In the genomic region with DNA sequence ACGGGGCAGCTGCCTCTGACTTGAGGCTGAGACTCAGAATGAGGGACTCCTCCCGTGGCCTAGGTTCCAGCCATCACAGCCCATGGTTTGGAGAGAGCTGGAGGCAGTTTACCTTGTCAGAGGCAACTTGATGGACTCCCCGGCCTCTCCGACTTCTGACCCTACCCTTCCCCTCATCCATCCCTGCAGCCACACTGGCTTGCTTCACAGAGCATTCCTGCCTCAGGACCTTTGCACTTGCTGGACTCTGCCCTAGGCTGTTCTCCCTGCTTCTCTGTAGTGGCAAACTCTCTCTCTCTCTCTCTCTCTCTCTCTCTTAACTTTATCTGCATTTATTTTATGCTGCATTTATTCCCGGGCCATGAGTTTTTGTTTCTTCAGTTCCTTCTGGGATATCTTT, we compare ENCODE assay signal across 21 mouse cellular contexts. TPM values are rescaled to one million over a fixed set of nuclear protein-coding genes. Genes with fewer than 3 reads are reported as not detected.
DNase-seq lines count a peak whose midpoint lies in the region; ATAC-seq and TF ChIP-seq lines count a peak whose summit lies in the region.
"Had no signal": no experiment of that assay in that cellular context is flagged by ENCODE, and none has a peak within 500 bp of the region (broad histone marks: within the 10 kb centered on the region; RNA-seq: fewer than 3 reads in every experiment).

No protein-coding gene starts in this region.

- H3K27ac ChIP-seq in kidney, adult 2 months (ENCODE audit: insufficient read depth, low read depth, low read length), result peak overlapping the region; percentile 8; the same call in 1 of the 2 replicates
- H3K27ac ChIP-seq in kidney, embryonic 15.5 days, result no peak overlapping the region
- H3K27ac ChIP-seq in small intestine, adult 2 months (ENCODE audit: insufficient read depth, low read depth, low read length), result peak overlapping the region; percentile 6; the same call in 1 of the 2 replicates
- H3K27ac ChIP-seq: embryonic facial prominence, embryonic 12.5 days; embryonic facial prominence, embryonic 15.5 days; gastrocnemius, adult 2 months; hindbrain, embryonic 12.5 days had no signal

- H3K9ac ChIP-seq in kidney, embryonic 15.5 days, result no peak overlapping the region
- H3K9ac ChIP-seq: embryonic facial prominence, embryonic 12.5 days; embryonic facial prominence, embryonic 15.5 days; forebrain, postnatal 0 days; hindbrain, embryonic 12.5 days had no signal

- no peak overlapping the region for H3K4me3 ChIP-seq in kidney, adult 2 months (ENCODE audit: insufficient read depth, low read depth, low read length)
- no peak overlapping the region for H3K4me3 ChIP-seq in kidney, embryonic 15.5 days (replicated peaks)
- H3K4me3 ChIP-seq in small intestine, adult 2 months (ENCODE audit: low read depth, low read length), result no peak overlapping the region
- H3K4me3 ChIP-seq: embryonic facial prominence, embryonic 12.5 days; embryonic facial prominence, embryonic 15.5 days; gastrocnemius, adult 2 months; hindbrain, embryonic 12.5 days had no signal

- no peaks in the 10 kb centered on the region for H3K27me3 ChIP-seq in kidney, adult 2 months (replicated peaks; ENCODE audit: control insufficient read depth, insufficient read depth, low read length)
- H3K27me3 ChIP-seq in kidney, embryonic 15.5 days, result no peaks in the 10 kb centered on the region
- no peaks in the 10 kb centered on the region for H3K27me3 ChIP-seq in small intestine, adult 2 months (ENCODE audit: control insufficient read depth, insufficient read depth, low read length)
- H3K27me3 ChIP-seq: embryonic facial prominence, embryonic 12.5 days; embryonic facial prominence, embryonic 15.5 days; hindbrain, embryonic 12.5 days had no signal

- 69% methylated on average over 5 of the region's 5 CpGs for WGBS in kidney, adult 2 months
- 72% methylated on average over 5 of the region's 5 CpGs for WGBS in kidney, embryonic 15.5 days
- WGBS in small intestine, adult 2 months, result 59% methylated on average over 5 of the region's 5 CpGs

- no peak for TF ChIP-seq POLR2A in kidney, adult 2 months (IDR thresholded peaks at IDR 0.05; ENCODE audit: low read depth, low read length)
- no peak for TF ChIP-seq POLR2A in small intestine, adult 2 months (IDR thresholded peaks at IDR 0.05; ENCODE audit: low read depth, low read length)

- no peaks in the 10 kb centered on the region for H3K36me3 ChIP-seq in kidney, adult 2 months (ENCODE audit: control insufficient read depth, insufficient read depth, low read length)
- H3K36me3 ChIP-seq in kidney, embryonic 15.5 days, result no peaks in the 10 kb centered on the region
- no peaks in the 10 kb centered on the region for H3K36me3 ChIP-seq in small intestine, adult 2 months (ENCODE audit: control insufficient read depth, insufficient read depth, low read length)
- H3K36me3 ChIP-seq: embryonic facial prominence, embryonic 12.5 days; embryonic facial prominence, embryonic 15.5 days; hindbrain, embryonic 12.5 days had no signal

- H3K9me3 ChIP-seq in kidney, embryonic 15.5 days (replicated peaks), result no peaks in the 10 kb centered on the region
- H3K9me3 ChIP-seq: embryonic facial prominence, embryonic 12.5 days; embryonic facial prominence, embryonic 15.5 days; hindbrain, embryonic 12.5 days had no signal

- DNase-seq in kidney, adult 2 months, result peak; percentile 69
- no peak for DNase-seq in kidney, postnatal 4 days
- DNase-seq in kidney, postnatal 25 days, result peak; percentile 47 to 61
- no peak for DNase-seq in lung, postnatal 36 days
- DNase-seq: adrenal gland, adult 2 months; adrenal gland, postnatal 14 days; cerebellum, adult 11 months; cerebellum, adult 2 months; cerebellum, adult 9-11 months; cerebellum, postnatal 25 days; forebrain, postnatal 0 days; gastrocnemius, adult 2 months; gastrocnemius, postnatal 14 days had no signal

- no peaks in the 10 kb centered on the region; the same call in 1 of the 2 replicates for H3K4me1 ChIP-seq in kidney, adult 2 months (ENCODE audit: control insufficient read depth, insufficient read depth, low read length)
- H3K4me1 ChIP-seq in kidney, embryonic 15.5 days, result peaks cover 11% of the 10 kb centered on the region
- H3K4me1 ChIP-seq in small intestine, adult 2 months (ENCODE audit: control insufficient read depth, insufficient read depth, insufficient read length, low read length), result peaks cover 4% of the 10 kb centered on the region; the same call in 1 of the 2 replicates

- no peak for TF ChIP-seq CTCF in kidney, adult 2 months (conservative IDR thresholded peaks at IDR 0.05; ENCODE audit: insufficient read depth, insufficient read length, low read depth, low read length)
- TF ChIP-seq CTCF in small intestine, adult 2 months (IDR thresholded peaks at IDR 0.05; ENCODE audit: extremely low read depth, insufficient read length, insufficient replicate concordance, low read depth, low read length), result no peak

- no peak for ATAC-seq in kidney, embryonic 15.5 days (replicated peaks; ENCODE audit: low FRiP score)
- ATAC-seq: CD4-positive, CD25-positive, alpha-beta regulatory T cell, adult 4 months; forebrain, embryonic 14.5 days; forebrain, postnatal 0 days had no signal

- no peak overlapping the region for H3K4me2 ChIP-seq in kidney, embryonic 15.5 days
- H3K4me2 ChIP-seq: embryonic facial prominence, embryonic 12.5 days; embryonic facial prominence, embryonic 15.5 days; heart, embryonic 11.5 days; hindbrain, embryonic 12.5 days had no signal

RNA-seq across cellular contexts. Expression of gene Znfx1, which starts 24.0 kb away (rescaled TPM):
- polyA plus RNA-seq in kidney, adult 2 months (2012; rRNA removed), result 58.7 and 60.9 TPM in 2 replicates
- 9.5 and 10.2 TPM in 2 replicates for polyA plus RNA-seq in kidney, embryonic 15.5 days (2015; fragmentation: Nextera tagmentation; extraction: Ambion mirVana)
- 21.0 and 56.0 TPM in 2 replicates for polyA plus RNA-seq in small intestine, adult 2 months (2012; rRNA removed)

Comparison
In these comparisons a context has a peak if more than half of its experiments do, and no peak if none do; other contexts are left out.
1. DNase-seq: peak in kidney, adult 2 months (single experiment) and kidney, postnatal 25 days (2 of 2); none in kidney, postnatal 4 days (0 of 2) and lung, postnatal 36 days (single experiment).